Mouse (Mus musculus) heart, embryonic 15.5 days (tissue): ENCODE results near the gene 4921536K21Rik. TPM values are rescaled to one million over a fixed set of nuclear protein-coding genes. Genes with fewer than 3 reads are reported as not detected.
A peak's percentile ranks its signal among the peaks of the same experiment; 100 is the strongest.

Experiments
- ATAC-seq: fragments of 200-750 bp; cut with Nextera tagmentation; replicated peaks from 2 replicates; pipeline ENCODE4 v1.8.0; 2017; ENCODE audit warnings: low read depth, moderate TSS enrichment; ENCODE audit not compliant: insufficient number of reproducible peaks, insufficient read depth, low FRiP score
- H3K27ac ChIP-seq: fragments of 300-500 bp; sonication (generic); 2 replicates; pipeline ENCODE4 v1.5.1; 2015; ENCODE audit warnings: mild to moderate bottlenecking, inconsistent platforms
- H3K27me3 ChIP-seq: fragments of 300-500 bp; sonication (generic); 2 replicates; pipeline ENCODE4 v1.6.1; 2015; ENCODE audit warnings: inconsistent platforms
- H3K36me3 ChIP-seq: fragments of 300-500 bp; sonication (generic); 2 replicates; pipeline ENCODE4 v1.6.1; 2015; ENCODE audit warnings: mild to moderate bottlenecking, inconsistent platforms
- H3K4me1 ChIP-seq: fragments of 300-500 bp; sonication (generic); replicated peaks from 2 replicates; pipeline ENCODE4 v1.6.1; 2015; ENCODE audit warnings: inconsistent platforms
- H3K4me2 ChIP-seq: fragments of 300-500 bp; sonication (generic); 2 replicates; pipeline ENCODE4 v1.6.1; 2015; ENCODE audit warnings: inconsistent platforms, mild to moderate bottlenecking, moderate library complexity
- H3K4me3 ChIP-seq: fragments of 300-500 bp; sonication (generic); 2 replicates; pipeline ENCODE4 v1.5.1; 2015; ENCODE audit warnings: mild to moderate bottlenecking, inconsistent platforms
- H3K9ac ChIP-seq: fragments of 300-500 bp; sonication (generic); 2 replicates; pipeline ENCODE4 v1.6.1; 2015; ENCODE audit warnings: mild to moderate bottlenecking, inconsistent platforms
- H3K9me3 ChIP-seq: fragments of 300-500 bp; sonication (generic); replicated peaks from 2 replicates; pipeline ENCODE4 v1.6.1; 2016; ENCODE audit warnings: inconsistent platforms
- whole genome bisulfite sequencing: fragments of 180-500 bp; shearing (Covaris S2); methylation state at CpG from one replicate; pipeline ENCODE4 v1.1.7; 2015; ENCODE audit warnings: mixed read lengths; 5-methylcytosine and 5-hydroxymethylcytosine counted together
- polyA plus RNA-seq: library from polyadenylated mRNA; unstranded; fragments of >200 nt; fragmentation: Nextera tagmentation; extraction: Ambion mirVana; gene quantifications from 2 replicates; pipeline ENCODE4 v1.2.1, GENCODE M21; 2015

The 4921536K21Rik gene
- polyA plus RNA-seq, 1 experiment from 2014 or later: 0.21 TPM

- no peaks in the 10 kb centered on the region for H3K27me3 ChIP-seq
- WGBS: 47% methylated on average over 5 of the region's 5 CpGs
- H3K9me3 ChIP-seq: no peaks in the 10 kb centered on the region
- H3K4me3 ChIP-seq: no peak overlapping the region
- no peak for ATAC-seq
- H3K4me1 ChIP-seq: peaks cover 38% of the 10 kb centered on the region
- H3K9ac ChIP-seq: 0 out of 2 replicates have a peak overlapping the region, but pooled peaks have one; percentile 2
- H3K27ac ChIP-seq: peak overlapping the region; percentile 56
- H3K36me3 ChIP-seq: no peaks in the 10 kb centered on the region; the same call in 1 of the 2 replicates
- H3K4me2 ChIP-seq: peak overlapping the region; percentile 91
Observed at GRCm38 (mm10) chr11:3910513-3911310, 15.8 kb upstream of the 4921536K21Rik start.

GRCm38 (mm10) chr11:3909236-3909635, 14.3 kb upstream of the 4921536K21Rik start:
- Histone ChIP-seq H3K27ac (no peak overlapping the region), H3K27me3 (no peaks in the 10 kb centered on the region), H3K36me3 (no peaks in the 10 kb centered on the region; the same call in 1 of the 2 replicates), H3K9ac (no peak overlapping the region), H3K4me1 (peaks cover 35% of the 10 kb centered on the region), H3K4me3 (no peak overlapping the region), H3K4me2 (no peak overlapping the region), H3K9me3 (no peaks in the 10 kb centered on the region)
- 78% methylated on average over 4 of the region's 4 CpGs for WGBS
- no peak for ATAC-seq

GRCm38 (mm10) chr11:3905446-3905845, 10.5 kb upstream of the 4921536K21Rik start:
- Histone ChIP-seq H3K4me2 (no peak overlapping the region), H3K27ac (no peak overlapping the region), H3K9ac (no peak overlapping the region), H3K4me1 (peaks cover 3% of the 10 kb centered on the region), H3K9me3 (no peaks in the 10 kb centered on the region), H3K4me3 (no peak overlapping the region), H3K27me3 (no peaks in the 10 kb centered on the region), H3K36me3 (no peaks in the 10 kb centered on the region; the same call in 1 of the 2 replicates)
- 88% methylated on average over 1 of the region's 1 CpGs for WGBS
- no peak for ATAC-seq

GRCm38 (mm10) chr11:3904673-3905072, 9.8 kb upstream of the 4921536K21Rik start:
- H3K27ac ChIP-seq: no peak overlapping the region
- no peaks in the 10 kb centered on the region; the same call in 1 of the 2 replicates for H3K36me3 ChIP-seq
- H3K27me3 ChIP-seq: no peaks in the 10 kb centered on the region
- H3K4me2 ChIP-seq: no peak overlapping the region
- ATAC-seq: no peak
- H3K9ac ChIP-seq: no peak overlapping the region
- 76% methylated on average over 6 of the region's 6 CpGs for WGBS
- H3K9me3 ChIP-seq: no peaks in the 10 kb centered on the region
- H3K4me3 ChIP-seq: no peak overlapping the region
- H3K4me1 ChIP-seq: peaks cover 5% of the 10 kb centered on the region; the same call in 1 of the 2 replicates

- Histone ChIP-seq H3K27ac (no peak overlapping the region), H3K4me3 (no peak overlapping the region), H3K9me3 (no peaks in the 10 kb centered on the region), H3K27me3 (no peaks in the 10 kb centered on the region), H3K4me2 (no peak overlapping the region), H3K9ac (no peak overlapping the region), H3K4me1 (peaks cover 5% of the 10 kb centered on the region; the same call in 1 of the 2 replicates), H3K36me3 (no peaks in the 10 kb centered on the region; the same call in 1 of the 2 replicates)
- 74% methylated on average over 5 of the region's 5 CpGs for WGBS
- ATAC-seq: no peak
Observed at GRCm38 (mm10) chr11:3903046-3903445, 8.1 kb upstream of the 4921536K21Rik start.

GRCm38 (mm10) chr11:3902516-3902915, 7.6 kb upstream of the 4921536K21Rik start:
- H3K4me3 ChIP-seq: no peak overlapping the region
- H3K36me3 ChIP-seq: peaks cover 1% of the 10 kb centered on the region; the same call in 1 of the 2 replicates
- H3K9me3 ChIP-seq: no peaks in the 10 kb centered on the region
- 88% methylated on average over 3 of the region's 3 CpGs for WGBS
- no peak overlapping the region for H3K4me2 ChIP-seq
- ATAC-seq: no peak
- no peak overlapping the region for H3K27ac ChIP-seq
- H3K27me3 ChIP-seq: no peaks in the 10 kb centered on the region
- peaks cover 5% of the 10 kb centered on the region; the same call in 1 of the 2 replicates for H3K4me1 ChIP-seq
- no peak overlapping the region for H3K9ac ChIP-seq

GRCm38 (mm10) chr11:3900296-3900695, 5.4 kb upstream of the 4921536K21Rik start:
- Histone ChIP-seq H3K4me1 (peaks cover 11% of the 10 kb centered on the region), H3K9ac (no peak overlapping the region), H3K4me2 (no peak overlapping the region), H3K36me3 (peaks cover 8% of the 10 kb centered on the region; the same call in 1 of the 2 replicates), H3K4me3 (no peak overlapping the region), H3K9me3 (no peaks in the 10 kb centered on the region), H3K27ac (no peak overlapping the region), H3K27me3 (no peaks in the 10 kb centered on the region)
- WGBS: 61% methylated on average over 6 of the region's 6 CpGs
- ATAC-seq: no peak

GRCm38 (mm10) chr11:3895933-3896332, 1.0 kb upstream of the 4921536K21Rik start:
- peaks cover 8% of the 10 kb centered on the region; the same call in 1 of the 2 replicates for H3K36me3 ChIP-seq
- no peak overlapping the region for H3K9ac ChIP-seq
- no peak for ATAC-seq
- no peaks in the 10 kb centered on the region for H3K27me3 ChIP-seq
- H3K27ac ChIP-seq: no peak overlapping the region
- H3K4me2 ChIP-seq: peak overlapping the region; percentile 91; the same call in 1 of the 2 replicates
- no peaks in the 10 kb centered on the region for H3K9me3 ChIP-seq
- no peak overlapping the region for H3K4me3 ChIP-seq
- peaks cover 18% of the 10 kb centered on the region for H3K4me1 ChIP-seq
- 65% methylated on average over 1 of the region's 1 CpGs for WGBS

GRCm38 (mm10) chr11:3895458-3895857, 560 bp upstream of the 4921536K21Rik start:
- Histone ChIP-seq H3K27me3 (no peaks in the 10 kb centered on the region), H3K36me3 (peaks cover 8% of the 10 kb centered on the region; the same call in 1 of the 2 replicates), H3K9me3 (no peaks in the 10 kb centered on the region), H3K27ac (peak overlapping the region; percentile 69), H3K4me2 (peak overlapping the region; percentile 91), H3K4me3 (peak overlapping the region; percentile 59), H3K9ac (peak overlapping the region; percentile 52), H3K4me1 (peaks cover 18% of the 10 kb centered on the region)
- ATAC-seq: no peak
- 4% methylated on average over 10 of the region's 10 CpGs for WGBS

GRCm38 (mm10) chr11:3893970-3894369, 928 bp downstream of the 4921536K21Rik start:
- Histone ChIP-seq H3K9ac (no peak overlapping the region), H3K4me2 (no peak overlapping the region), H3K36me3 (peaks cover 8% of the 10 kb centered on the region; the same call in 1 of the 2 replicates), H3K9me3 (no peaks in the 10 kb centered on the region), H3K27me3 (no peaks in the 10 kb centered on the region), H3K4me1 (peaks cover 13% of the 10 kb centered on the region), H3K4me3 (no peak overlapping the region), H3K27ac (no peak overlapping the region)
- ATAC-seq: no peak
- WGBS: 71% methylated on average over 6 of the region's 6 CpGs

- Histone ChIP-seq H3K27ac (no peak overlapping the region), H3K9ac (no peak overlapping the region), H3K27me3 (no peaks in the 10 kb centered on the region), H3K4me2 (no peak overlapping the region), H3K36me3 (no peaks in the 10 kb centered on the region), H3K4me1 (no peaks in the 10 kb centered on the region), H3K4me3 (no peak overlapping the region), H3K9me3 (no peaks in the 10 kb centered on the region)
- WGBS: 74% methylated on average over 5 of the region's 5 CpGs
- ATAC-seq: no peak
Observed at GRCm38 (mm10) chr11:3887331-3887730, 7.6 kb downstream of the 4921536K21Rik start.
